Mouse (Mus musculus): Measurements from ENCODE around the gene Cpeb3.

GRCm38 (mm10) chr19:37074726-37075125 lies 133.7 kb downstream of the Cpeb3 start:
- TF ChIP-seq CTCF (IDR thresholded peaks at IDR 0.05; ENCODE audit: borderline replicate concordance, insufficient read depth, low read length) = no peak
- TF ChIP-seq POLR2A (IDR thresholded peaks at IDR 0.05; ENCODE audit: low read depth, low read length) = no peak
